Mouse (Mus musculus) stomach, embryonic 14.5 days (tissue): ENCODE measurements around the gene Gm20937. TPM values are rescaled to one million over a fixed set of nuclear protein-coding genes. Genes with fewer than 3 reads are reported as not detected.
"Not testable (repeated sequence)": the region's sequence is repeated elsewhere in the genome, so short reads cannot be mapped to it uniquely, and the experiment has no call there.

ENCODE experiments used
- ATAC-seq: fragments of 200-750 bp; cut with Nextera tagmentation; 2 replicates; pipeline ENCODE4 v1.8.0; 2017; ENCODE audit warnings: low read depth, moderate TSS enrichment; ENCODE audit not compliant: insufficient number of reproducible peaks, insufficient read depth, low FRiP score
- H3K27ac ChIP-seq: fragments of 300-500 bp; sonication (generic); 2 replicates; pipeline ENCODE4 v1.5.1; 2014; ENCODE audit warnings: mild to moderate bottlenecking, low read length, moderate library complexity, mixed read lengths
- H3K27me3 ChIP-seq: fragments of 300-500 bp; sonication (generic); 2 replicates; pipeline ENCODE4 v1.6.1; 2014; ENCODE audit warnings: low read length, control low read depth, mixed read lengths; ENCODE audit not compliant: control insufficient read depth, insufficient read depth
- H3K36me3 ChIP-seq: fragments of 300-500 bp; sonication (generic); 2 replicates; pipeline ENCODE4 v1.6.1; 2014; ENCODE audit warnings: mild to moderate bottlenecking, control low read depth, low read length, moderate library complexity, mixed read lengths; ENCODE audit not compliant: control insufficient read depth, insufficient read depth
- H3K4me1 ChIP-seq: fragments of 300-500 bp; sonication (generic); 2 replicates; pipeline ENCODE4 v1.6.1; 2014; ENCODE audit warnings: low read length, control low read depth, mixed read lengths; ENCODE audit not compliant: control insufficient read depth, insufficient read depth
- H3K4me2 ChIP-seq: fragments of 300-500 bp; sonication (generic); replicated peaks from 2 replicates; pipeline ENCODE4 v1.6.1; 2014; ENCODE audit warnings: low read depth, low read length, control low read depth
- H3K4me3 ChIP-seq: fragments of 300-500 bp; sonication (generic); 2 replicates; pipeline ENCODE4 v1.5.1; 2014; ENCODE audit warnings: low read depth, low read length, control low read depth
- H3K9ac ChIP-seq: fragments of 300-500 bp; sonication (generic); replicated peaks from 2 replicates; pipeline ENCODE4 v1.6.1; 2014; ENCODE audit warnings: low read depth, mild to moderate bottlenecking, control low read depth, low read length, moderate library complexity, mixed read lengths
- H3K9me3 ChIP-seq: fragments of 300-500 bp; sonication (generic); 2 replicates; pipeline ENCODE4 v1.6.1; 2016; ENCODE audit warnings: low read depth, low read length, control low read depth; ENCODE audit not compliant: control insufficient read depth
- WGBS: fragments of 180-500 bp; shearing (Covaris S2); extraction: QIAGEN DNeasy Blood & Tissue Kit; methylation state at CpG from one replicate; pipeline ENCODE4 v1.1.7; 2014; 5-methylcytosine and 5-hydroxymethylcytosine counted together
- polyA plus RNA-seq: library from polyadenylated mRNA; unstranded; fragments of >200 nt; fragmentation: Nextera tagmentation; extraction: Ambion mirVana; gene quantifications from 2 replicates; pipeline ENCODE4 v1.2.1, GENCODE M21; 2014

The Gm20937 gene
- polyA plus RNA-seq, result not detected in 2 replicates

GRCm38 (mm10) chrY:68294798-68295197 is at the start of gene Gm20937:
Gene Gm20937, minus strand, starts transcription at chrY:68294898.
- H3K4me2 ChIP-seq, H3K9me3 ChIP-seq, H3K9ac ChIP-seq, ATAC-seq, H3K4me3 ChIP-seq, H3K27me3 ChIP-seq, H3K36me3 ChIP-seq, H3K4me1 ChIP-seq, H3K27ac ChIP-seq: not testable (repeated sequence)
- no CpG with 5 or more reads among the region's 6 CpGs for WGBS

Other genes with a start within 250 kb of the Gm20937 start
- gene Gm20816, start 243.1 kb upstream of the Gm20937 start, polyA plus RNA-seq, result not detected in 2 replicates